In the genomic region with DNA sequence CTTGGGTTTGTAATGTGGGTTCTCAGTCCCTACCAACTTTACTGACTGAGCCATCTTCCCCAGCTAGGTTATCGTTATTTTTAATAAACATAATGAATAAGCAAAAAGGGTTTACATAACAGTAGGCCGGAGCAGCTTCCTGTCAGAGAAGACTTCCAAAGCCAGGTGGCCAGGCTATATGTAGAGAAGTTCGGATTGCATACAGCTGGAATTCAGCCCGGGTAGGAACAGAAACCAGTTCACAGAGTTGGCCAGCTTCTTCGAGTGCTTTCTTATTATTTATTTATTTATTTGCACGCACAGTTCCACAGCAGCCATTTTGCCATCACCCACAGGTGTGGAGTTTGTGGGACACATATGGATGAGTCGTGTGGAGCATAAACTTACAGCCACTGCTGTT, we compare ENCODE assay signal across 12 mouse cellular contexts. TPM values are rescaled to one million over a fixed set of nuclear protein-coding genes. Genes with fewer than 3 reads are reported as not detected.
DNase-seq lines count a peak whose midpoint lies in the region; ATAC-seq and TF ChIP-seq lines count a peak whose summit lies in the region.
"Had no signal": no experiment of that assay in that cellular context is flagged by ENCODE, and none has a peak within 500 bp of the region (broad histone marks: within the 10 kb centered on the region; RNA-seq: fewer than 3 reads in every experiment).

No protein-coding gene starts in this region.

- H3K27me3 ChIP-seq in embryonic facial prominence, embryonic 15.5 days: no peaks in the 10 kb centered on the region
- H3K27me3 ChIP-seq in liver, postnatal 0 days (ENCODE audit: insufficient read depth, low read length): no peaks in the 10 kb centered on the region
- H3K27me3 ChIP-seq: liver, embryonic 15.5 days had no signal

- WGBS in embryonic facial prominence, embryonic 15.5 days: 70% methylated on average over 7 of the region's 7 CpGs
- WGBS in liver, postnatal 0 days (ENCODE audit: insufficient replicate concordance): 81% methylated on average over 7 of the region's 7 CpGs

- peak overlapping the region; percentile 87; the same call in 1 of the 2 replicates for H3K27ac ChIP-seq in embryonic facial prominence, embryonic 15.5 days (replicated peaks)
- H3K27ac ChIP-seq in liver, postnatal 0 days (ENCODE audit: low read depth): no peak overlapping the region
- H3K27ac ChIP-seq: liver, embryonic 15.5 days had no signal

- peak; percentile 38 for DNase-seq in layer of hippocampus, adult 11-12 months (ENCODE audit: low spot score)
- no peak for DNase-seq in layer of hippocampus, adult 18-20 months (ENCODE audit: low spot score in 2 of 2)
- no peak for DNase-seq in liver, postnatal 0 days
- DNase-seq in right cerebral cortex, adult 2 months (ENCODE audit: low spot score in 2 of 2): no peak
- no peak for DNase-seq in cerebellum, adult 9-10 months
- DNase-seq: cerebellum, adult 11-12 months; heart, postnatal 36 days had no signal

- no peak overlapping the region for H3K9ac ChIP-seq in embryonic facial prominence, embryonic 15.5 days
- H3K9ac ChIP-seq in liver, postnatal 0 days (replicated peaks): no peak overlapping the region
- H3K9ac ChIP-seq: liver, embryonic 15.5 days had no signal

- H3K4me3 ChIP-seq in embryonic facial prominence, embryonic 15.5 days (replicated peaks): no peak overlapping the region
- H3K4me3 ChIP-seq in liver, postnatal 0 days (ENCODE audit: low read depth, low read length): no peak overlapping the region
- H3K4me3 ChIP-seq: liver, embryonic 15.5 days had no signal

- peaks cover 31% of the 10 kb centered on the region for H3K4me1 ChIP-seq in embryonic facial prominence, embryonic 15.5 days
- peaks cover 6% of the 10 kb centered on the region for H3K4me1 ChIP-seq in liver, postnatal 0 days (ENCODE audit: insufficient read depth)

- peaks cover 31% of the 10 kb centered on the region for H3K36me3 ChIP-seq in embryonic facial prominence, embryonic 15.5 days
- peaks cover 46% of the 10 kb centered on the region for H3K36me3 ChIP-seq in liver, postnatal 0 days (replicated peaks; ENCODE audit: insufficient read depth, low read length)

- no peak for TF ChIP-seq CTCF in liver, postnatal 0 days (IDR thresholded peaks at IDR 0.05; ENCODE audit: low read depth)

- TF ChIP-seq EP300 in liver, postnatal 0 days (IDR thresholded peaks at IDR 0.05; ENCODE audit: low read depth): no peak

- H3K9me3 ChIP-seq in embryonic facial prominence, embryonic 15.5 days (replicated peaks): no peaks in the 10 kb centered on the region
- no peaks in the 10 kb centered on the region for H3K9me3 ChIP-seq in liver, postnatal 0 days (ENCODE audit: low read length)
- H3K9me3 ChIP-seq: liver, embryonic 15.5 days had no signal

- 0 out of 2 replicates have a peak, but pooled peaks have one; percentile 7 for ATAC-seq in common myeloid progenitor, adult 5-6 weeks (replicated peaks; ENCODE audit: low read depth, poor library complexity, severe bottlenecking)
- no peak for ATAC-seq in embryonic facial prominence, embryonic 15.5 days (ENCODE audit: insufficient number of reproducible peaks, low FRiP score, low TSS enrichment, low read depth)
- ATAC-seq in megakaryocyte, adult 5-6 weeks (ENCODE audit: poor library complexity, severe bottlenecking): peak; percentile 47
- ATAC-seq in liver, postnatal 0 days: no peak
- ATAC-seq: forebrain, embryonic 14.5 days had no signal

- no peak overlapping the region for H3K4me2 ChIP-seq in embryonic facial prominence, embryonic 15.5 days (replicated peaks)
- H3K4me2 ChIP-seq in liver, postnatal 0 days (ENCODE audit: low read depth, low read length): no peak overlapping the region
- H3K4me2 ChIP-seq: liver, embryonic 15.5 days had no signal

RNA-seq across cellular contexts. Expression of a gene that starts 53.7 kb away (rescaled TPM):
- total RNA-seq in layer of hippocampus, adult 18-20 months (2021): 10 to 100 TPM in 1 of 2 experiments, 1 to 10 TPM in 1; 9.6 to 11.2 TPM
- total RNA-seq in common myeloid progenitor, adult 5-6 weeks (2017): 15.4 and 19.1 TPM in 2 replicates
- polyA plus RNA-seq in embryonic facial prominence, embryonic 15.5 days (2015; fragmentation: Nextera tagmentation; extraction: Ambion mirVana): 48.8 and 49.6 TPM in 2 replicates
- 16.9 and 18.4 TPM in 2 replicates for total RNA-seq in megakaryocyte, adult 5-6 weeks (2015)
- 14.8 and 18.9 TPM in 2 replicates for total RNA-seq in megakaryocyte, adult 5-6 weeks (2017)
- 5.2 and 5.6 TPM in 2 replicates for polyA plus RNA-seq in liver, postnatal 0 days (2015; fragmentation: Nextera tagmentation; extraction: Ambion mirVana)

Comparison
In these comparisons a context has a peak if more than half of its experiments do, and no peak if none do; other contexts are left out.
1. ATAC-seq: peak in common myeloid progenitor, adult 5-6 weeks (single experiment) and megakaryocyte, adult 5-6 weeks (single experiment); none in embryonic facial prominence, embryonic 15.5 days (single experiment) and liver, postnatal 0 days (single experiment).